Mouse (Mus musculus) WW6 (cell line): ENCODE data around the gene Phactr4.

Source experiments
- DNase-seq: peaks from one replicate; pipeline ENCODE4 v3.0.0-alpha.2; 2013; ENCODE audit warnings: low read depth, low spot score

Phactr4 gene

DNA sequence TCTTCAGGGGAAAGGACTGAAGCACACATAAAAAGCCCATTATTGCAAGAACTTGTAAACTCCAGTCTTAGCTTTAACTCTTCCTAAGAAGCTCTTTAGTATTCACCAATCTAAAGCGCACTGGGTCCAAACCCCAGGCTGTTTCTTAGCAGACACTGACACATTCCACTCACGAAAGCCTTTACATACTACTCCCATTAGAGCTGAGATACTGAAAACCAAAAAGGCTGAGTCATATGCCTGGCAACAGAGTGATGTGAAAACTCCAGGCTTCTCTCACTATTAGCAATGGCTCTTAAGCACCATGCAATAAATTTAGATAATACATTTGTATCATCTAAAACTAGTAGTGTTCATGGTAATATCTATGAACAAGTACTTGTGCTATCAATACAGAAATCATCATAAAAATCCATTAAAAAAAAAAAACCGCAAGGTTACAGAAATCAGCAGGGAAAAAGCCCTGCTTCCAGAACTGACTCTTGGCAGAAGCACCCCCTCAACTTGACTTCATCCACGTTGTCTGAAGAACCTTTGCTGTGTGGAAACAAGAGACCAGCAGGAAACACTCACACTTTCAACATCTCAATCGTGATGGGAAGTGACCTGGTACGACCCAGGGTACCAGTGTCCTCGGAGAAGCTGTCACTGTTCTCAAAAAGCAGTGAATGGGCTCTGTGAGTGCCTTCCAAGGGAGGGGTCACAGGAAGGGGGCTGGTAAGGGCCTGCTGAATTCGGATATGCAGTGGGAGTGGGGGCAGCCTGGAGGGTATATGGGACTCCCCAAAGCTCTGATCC lies 52.1 kb downstream of the Phactr4 start:
- no peak for DNase-seq

DNA sequence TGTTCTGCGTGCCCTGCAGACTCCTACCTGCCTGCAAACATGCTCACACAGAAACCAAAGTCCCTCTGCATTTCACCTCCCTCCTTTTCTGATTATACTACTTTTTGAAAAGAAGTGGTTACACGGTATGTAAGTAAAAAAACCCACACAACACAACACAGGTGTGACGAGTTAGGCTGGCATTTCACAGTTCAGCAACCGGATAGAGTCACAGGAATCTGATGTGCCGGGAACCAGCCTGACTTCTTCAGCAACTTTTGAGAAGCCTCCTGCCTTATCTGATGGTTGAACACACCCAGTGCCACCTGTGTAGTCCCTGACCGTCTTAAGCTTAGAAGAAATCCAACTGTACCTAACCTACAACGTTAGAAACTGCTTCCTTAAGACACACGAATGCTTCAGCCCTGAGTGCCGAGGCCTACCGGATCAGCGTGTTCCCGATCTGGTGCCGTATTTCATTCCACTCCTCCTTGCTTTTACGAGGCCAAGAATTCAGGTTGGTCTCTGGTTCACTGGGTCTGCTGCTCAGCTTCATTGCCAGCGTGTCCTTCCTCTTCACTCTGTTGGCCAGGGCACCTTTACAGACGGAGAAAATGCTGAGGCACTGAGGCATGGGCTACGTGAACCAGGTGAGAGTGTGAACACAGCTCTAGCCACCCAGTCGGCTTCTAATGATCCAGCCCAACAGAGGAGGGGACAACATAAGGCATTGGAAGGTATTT lies 54.6 kb downstream of the Phactr4 start:
- no peak for DNase-seq

DNA sequence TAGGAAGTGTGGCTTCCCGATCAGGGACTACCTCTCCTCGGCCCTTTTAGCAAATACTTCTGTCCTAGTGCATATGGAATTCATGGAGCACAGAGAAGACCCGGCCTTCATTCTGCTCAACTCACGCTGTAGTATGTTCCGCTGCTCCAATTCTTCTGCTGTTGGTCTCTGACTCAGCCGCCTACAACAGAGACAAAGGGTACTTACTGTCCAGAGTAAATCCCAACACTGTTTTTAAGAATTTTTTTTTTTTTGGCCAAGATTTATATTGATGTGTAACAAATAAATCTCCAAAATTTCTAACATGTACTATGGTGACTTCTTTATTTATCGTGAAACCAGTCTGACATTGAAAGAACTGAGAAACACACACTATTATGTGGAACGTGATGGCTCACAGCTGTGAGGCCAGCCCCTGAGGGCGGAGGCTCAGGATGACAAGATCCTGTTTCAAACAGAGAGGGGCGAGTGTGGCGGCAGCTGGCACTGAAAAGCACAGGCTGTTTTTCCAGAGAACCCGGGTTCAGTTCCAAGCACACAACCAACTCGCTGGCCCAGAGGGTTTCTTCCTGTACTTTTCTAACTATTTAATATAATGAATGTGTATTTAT lies 56.7 kb downstream of the Phactr4 start:
- no peak for DNase-seq

DNA sequence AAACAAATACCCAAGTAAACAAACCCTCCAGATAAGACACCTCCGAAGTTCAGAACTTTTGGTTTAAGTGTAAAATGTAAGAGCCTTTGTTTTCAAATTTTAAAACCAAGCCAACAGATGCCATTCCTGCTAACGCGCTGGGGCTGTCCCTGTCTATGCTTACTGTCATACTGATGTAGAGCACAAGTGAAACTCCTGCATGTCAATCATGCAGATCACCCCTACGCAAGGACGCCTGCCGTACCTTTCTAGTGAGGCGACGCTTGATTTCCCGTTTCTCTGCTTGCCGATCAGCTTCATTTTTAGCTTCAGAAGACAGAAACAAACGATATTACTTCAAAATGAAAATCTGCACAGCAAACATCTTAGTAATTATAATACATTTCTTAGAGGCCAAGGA lies 58.8 kb downstream of the Phactr4 start:
- no peak for DNase-seq

DNA sequence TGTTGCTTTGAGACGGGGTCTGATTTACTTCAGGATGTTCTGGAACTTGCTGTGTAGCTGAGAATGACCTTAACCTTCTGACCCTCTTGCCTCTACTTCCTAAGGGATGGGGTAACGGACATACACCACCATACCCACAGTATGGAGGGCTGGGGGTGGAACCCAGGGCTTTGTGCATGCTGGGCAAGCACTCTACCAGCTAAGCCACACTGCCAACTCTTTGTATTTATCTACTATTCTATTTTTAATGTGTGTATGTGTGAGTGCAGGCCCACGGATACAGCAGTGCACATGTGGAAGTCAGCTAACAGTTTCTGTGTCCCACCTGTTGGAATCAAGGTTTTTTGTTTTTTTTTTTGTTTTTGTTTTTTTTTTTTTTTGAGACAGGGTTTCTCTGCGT lies 62.8 kb downstream of the Phactr4 start:
- DNase-seq, result no peak

DNA sequence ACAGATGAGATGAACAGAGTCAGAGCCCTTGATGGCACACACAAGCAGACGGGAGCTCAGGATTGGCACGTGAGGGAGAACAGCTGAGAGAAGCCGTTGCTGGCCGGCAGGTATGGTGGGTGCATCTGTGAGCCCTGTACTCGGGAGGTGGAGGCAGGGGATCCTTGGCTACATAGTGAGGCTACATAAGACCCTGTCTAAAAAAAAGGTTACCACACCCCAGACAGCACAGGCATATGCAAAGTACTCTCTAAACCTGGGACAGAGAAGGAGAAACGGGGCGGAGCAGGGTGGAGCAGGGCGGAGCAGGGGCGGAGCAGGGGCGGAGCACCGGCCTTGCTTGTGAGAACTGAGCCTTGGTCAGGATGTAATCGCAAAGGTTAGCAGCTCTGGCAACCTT lies 66.1 kb downstream of the Phactr4 start:
- no peak for DNase-seq

DNA sequence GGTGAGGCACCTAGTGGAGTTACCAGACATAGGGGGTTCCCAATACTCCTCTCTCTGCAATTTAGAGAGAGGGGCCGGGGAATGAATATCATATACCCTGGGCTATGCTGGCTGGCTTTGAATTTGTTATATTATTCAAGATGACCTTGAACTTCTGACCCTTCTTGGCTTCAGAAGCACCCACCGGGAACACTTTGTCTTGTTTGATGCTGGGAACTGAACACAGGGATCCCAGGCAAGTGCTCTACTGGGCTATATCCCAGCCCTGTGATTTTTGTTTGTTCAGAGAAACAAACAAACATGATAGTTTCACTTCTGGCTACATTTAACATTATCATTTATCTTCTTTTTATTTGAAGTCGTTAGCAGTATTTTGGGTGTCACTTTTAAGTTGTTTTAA lies 66.9 kb downstream of the Phactr4 start:
- no peak for DNase-seq

DNA sequence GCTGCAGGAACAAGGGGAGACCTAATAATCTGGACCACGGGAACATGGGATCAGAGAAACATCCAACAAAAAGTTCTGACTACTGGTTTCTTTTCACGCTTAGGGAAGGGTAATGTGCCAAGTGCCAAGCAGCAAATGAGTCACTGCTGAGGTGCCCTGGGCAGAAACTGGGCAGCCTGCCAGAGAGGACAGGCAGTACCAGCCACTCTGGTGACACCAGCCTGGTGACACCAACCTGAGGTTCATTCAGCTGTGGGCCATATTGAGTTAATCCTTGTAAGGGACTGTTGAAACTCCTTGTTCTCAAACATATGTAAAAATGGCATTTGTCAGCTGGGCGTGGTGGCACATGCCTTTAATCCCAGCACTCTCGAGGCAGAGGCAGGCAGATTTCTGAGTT lies 67.7 kb downstream of the Phactr4 start:
- DNase-seq, result no peak

DNA sequence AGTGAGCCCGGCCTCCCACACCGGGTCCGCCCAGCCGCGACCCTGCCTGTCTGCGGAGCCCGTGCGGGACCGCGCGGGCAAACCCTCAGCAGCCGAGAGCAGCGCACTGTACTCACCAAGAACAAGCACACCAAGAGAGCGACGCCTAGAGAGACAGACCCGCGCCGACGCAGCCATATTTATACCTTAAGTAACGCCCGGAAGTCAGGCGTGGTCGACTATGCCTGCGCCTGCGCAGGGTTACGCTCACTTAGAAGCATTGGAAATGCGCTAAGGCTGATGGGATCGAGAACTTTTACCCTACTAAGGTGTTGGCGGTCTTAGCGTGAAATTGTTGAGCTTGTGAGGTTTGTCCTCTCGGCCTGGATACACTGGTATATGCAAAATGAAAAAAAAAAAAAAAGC lies 68.8 kb downstream of the Phactr4 start, which contains the start of gene Rcc1:
TSS of gene Rcc1 (minus strand) at position 125 of the 405 bp plus-strand sequence.
- peak; percentile 71 for DNase-seq

DNA sequence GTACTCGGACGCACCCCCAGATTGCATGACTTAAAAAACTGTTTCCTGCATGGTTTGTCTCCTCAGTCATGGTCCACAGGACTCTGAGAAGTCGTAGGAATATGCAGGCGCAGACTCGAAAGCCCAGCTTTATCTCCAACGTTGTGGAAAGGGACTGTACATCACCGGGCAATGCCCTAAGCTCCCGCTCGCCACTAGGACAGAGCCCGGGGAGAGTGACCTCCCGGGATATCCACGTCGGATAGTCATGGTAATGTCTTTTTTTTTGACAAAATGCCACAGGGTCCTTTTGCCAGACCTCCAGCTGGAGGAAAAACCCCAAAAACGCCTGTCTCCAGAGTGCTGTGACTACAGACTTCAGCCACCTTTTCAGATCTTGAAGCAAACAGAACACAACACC lies 69.5 kb downstream of the Phactr4 start:
- DNase-seq, result no peak

DNA sequence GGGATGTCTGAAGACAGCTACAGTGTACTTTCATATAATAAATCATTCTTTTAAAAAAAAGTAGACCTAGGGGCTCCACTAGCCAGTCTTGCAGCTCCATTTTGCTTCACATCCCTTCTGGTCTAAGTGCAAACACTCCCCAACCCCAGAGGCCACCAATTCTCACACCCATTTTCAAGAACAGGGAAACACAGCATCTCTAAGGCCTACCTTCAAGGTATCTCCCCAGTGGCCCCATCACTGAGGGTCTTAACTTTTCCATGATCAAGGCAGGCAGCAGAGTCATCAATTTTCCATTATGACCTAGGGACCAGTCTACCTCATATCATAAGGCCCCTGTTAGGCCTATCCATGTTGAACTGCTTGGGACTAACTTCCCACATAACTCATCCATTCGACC lies 70.9 kb downstream of the Phactr4 start:
- no peak for DNase-seq

DNA sequence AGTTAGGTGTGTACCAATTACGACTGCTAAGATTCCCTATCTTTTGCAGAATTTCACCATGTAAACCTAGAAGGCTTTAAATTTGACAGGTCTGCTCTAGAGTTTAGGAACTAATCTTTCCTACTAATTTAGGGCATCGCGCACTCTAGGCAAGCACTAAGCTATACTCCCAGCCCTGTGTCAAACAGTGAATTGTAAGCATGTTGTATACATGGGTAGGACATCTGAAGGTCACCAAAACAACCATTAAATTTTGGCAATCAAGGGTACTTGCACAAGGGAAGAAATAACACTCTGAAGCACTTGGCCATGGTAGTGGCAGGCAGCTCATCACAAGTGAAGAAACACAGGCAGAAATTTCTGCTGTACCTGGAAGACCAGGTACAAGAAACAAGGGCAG lies 71.4 kb downstream of the Phactr4 start:
- DNase-seq, result no peak

DNA sequence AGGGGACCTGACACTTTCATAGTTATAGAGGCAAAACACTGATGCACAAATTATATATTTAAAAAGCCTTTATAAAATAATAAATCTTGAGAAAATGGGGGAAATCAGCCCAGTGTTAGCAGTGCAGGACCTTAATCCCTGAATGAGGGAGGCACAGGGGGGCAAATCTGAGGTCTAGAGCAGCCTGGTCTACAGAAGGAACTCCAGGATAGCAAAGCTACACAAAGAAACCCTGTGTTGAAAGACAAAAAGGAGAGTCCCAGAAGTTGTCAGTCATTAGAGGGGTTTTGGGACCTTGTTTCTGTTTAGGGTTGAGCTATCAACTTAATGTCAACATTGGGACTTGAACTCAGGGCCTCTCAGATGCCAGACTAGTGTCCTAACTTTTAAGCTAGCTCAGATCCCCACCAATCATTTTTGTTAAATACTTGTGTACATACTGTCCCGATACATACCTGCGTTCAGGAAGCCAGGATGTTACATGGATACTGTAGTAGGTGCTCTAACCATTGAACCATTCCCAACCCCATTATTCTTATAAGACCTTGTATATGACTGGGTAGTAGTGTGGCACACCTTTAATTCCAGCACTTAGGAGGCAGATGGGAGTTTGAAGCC lies 72.1 kb downstream of the Phactr4 start:
- peak; percentile 67 for DNase-seq

DNA sequence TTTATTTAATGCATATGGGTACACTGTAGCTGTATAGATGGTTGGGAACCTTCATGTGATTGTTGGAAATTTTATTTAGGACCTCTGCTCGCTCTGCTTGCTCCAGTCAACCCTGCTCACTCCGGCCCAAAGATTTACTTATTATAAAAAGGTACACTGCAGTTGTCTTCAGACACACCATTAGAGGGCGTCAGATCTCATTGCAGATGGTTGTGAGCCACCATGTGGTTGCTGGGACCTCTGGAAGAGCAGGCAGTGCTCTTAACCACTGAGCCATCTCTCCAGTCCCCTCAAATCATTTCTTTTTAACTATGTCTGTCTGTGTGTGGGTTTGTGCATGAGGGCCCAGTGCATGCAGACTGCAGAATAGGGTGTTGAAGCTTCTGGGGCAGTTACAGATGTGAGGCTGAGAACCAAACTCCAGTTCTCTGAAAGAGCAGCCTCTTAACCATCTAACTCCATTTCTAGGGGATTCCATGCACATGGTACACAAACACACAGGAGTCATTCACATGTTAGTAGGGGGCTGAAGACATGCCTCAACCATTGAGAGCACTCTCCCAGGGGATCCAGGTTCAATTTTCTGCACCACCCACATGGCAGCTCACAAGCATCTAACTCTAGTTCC lies 72.7 kb downstream of the Phactr4 start:
- peak; percentile 67 for DNase-seq

DNA sequence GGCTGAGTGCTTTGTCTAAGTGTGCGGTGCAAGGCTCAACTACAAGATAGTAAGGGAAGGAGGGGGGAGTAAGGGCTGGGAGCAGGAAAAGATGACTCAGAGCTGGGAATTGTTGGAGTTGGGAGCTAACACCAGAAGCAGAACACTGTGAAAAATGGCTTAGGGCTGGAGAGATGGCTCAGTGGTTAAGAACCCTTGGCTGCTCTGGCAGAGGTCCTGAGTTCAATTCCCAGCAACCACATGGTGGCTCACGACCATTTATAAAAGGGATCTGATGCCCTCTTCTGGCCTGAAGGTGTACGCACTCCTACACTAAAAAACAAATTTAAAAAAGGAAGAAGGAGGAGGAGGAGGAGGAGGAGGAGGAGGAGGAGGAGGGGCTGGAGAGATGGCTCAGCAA lies 75.6 kb downstream of the Phactr4 start:
- no peak for DNase-seq

DNA sequence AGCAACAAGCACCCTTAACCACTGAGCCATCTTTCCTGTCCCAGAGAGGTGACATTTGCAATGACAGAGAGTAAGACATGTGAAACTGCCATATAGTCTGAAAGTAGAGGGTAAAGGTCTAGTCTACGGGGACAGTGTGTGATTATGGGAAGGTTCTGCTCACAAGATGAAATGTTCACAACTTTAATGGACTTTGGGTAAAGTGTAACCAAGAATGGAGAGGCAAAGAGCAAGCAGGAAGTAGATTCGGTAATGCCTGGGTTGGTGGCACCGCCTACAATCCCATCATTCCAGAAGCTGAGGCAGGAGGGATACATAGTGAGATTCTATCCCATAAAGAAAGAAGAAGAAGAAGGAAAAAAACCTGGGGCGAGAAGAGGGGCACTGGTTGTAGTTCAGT lies 76.0 kb downstream of the Phactr4 start:
- DNase-seq, result no peak

DNA sequence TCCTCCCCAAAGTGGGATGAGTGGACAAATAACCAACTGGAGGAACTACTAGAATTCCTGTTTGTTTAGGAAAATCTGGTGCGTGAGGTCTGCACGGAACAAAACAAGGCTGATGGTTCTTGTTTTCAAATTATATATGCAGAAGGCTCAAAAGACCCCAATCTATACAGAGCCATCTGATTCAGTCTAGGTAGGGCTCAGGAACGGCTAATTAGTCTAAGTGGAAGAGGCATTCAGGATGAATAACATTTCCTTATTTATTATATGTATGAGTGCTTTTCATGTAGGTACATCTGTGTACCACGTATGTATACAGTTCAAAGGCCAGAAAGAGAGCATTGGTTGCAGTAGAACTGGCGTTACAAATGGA lies 76.5 kb downstream of the Phactr4 start:
- no peak for DNase-seq

DNA sequence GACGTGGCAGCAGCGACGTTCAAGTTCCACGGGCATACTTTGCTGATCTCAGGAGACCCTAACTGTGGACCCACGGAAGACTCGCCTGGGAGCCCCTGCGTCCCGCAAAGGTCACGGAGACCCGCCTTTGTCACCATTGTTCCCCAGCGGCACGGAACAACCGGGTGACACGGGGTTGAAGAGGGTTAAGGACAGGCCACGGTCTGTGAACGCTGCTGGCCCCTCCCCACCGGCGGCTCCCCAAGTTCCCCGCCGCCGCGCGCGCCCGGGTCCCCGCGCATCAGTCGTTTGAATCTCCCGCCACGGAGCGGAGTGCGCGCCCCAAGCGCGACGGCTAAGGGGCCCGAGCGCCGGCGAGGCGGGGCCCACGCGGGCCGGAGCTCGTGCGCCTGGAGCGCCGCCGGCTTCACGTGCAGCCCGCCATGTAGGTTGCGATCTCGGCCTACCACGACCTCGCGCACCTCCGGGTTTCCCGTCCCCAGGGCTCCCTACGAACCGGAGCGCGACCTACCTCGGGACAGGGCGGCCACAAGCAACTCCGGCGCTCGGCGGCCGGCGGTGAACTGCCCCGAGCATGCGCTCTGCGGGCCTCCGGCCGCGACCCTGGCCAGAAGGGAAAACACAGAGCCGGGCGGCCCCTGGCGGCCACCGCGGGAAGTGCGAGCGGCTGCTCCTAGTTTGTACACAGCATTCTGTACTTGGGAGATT lies 77.0 kb downstream of the Phactr4 start:
- peak; percentile 74 for DNase-seq

DNA sequence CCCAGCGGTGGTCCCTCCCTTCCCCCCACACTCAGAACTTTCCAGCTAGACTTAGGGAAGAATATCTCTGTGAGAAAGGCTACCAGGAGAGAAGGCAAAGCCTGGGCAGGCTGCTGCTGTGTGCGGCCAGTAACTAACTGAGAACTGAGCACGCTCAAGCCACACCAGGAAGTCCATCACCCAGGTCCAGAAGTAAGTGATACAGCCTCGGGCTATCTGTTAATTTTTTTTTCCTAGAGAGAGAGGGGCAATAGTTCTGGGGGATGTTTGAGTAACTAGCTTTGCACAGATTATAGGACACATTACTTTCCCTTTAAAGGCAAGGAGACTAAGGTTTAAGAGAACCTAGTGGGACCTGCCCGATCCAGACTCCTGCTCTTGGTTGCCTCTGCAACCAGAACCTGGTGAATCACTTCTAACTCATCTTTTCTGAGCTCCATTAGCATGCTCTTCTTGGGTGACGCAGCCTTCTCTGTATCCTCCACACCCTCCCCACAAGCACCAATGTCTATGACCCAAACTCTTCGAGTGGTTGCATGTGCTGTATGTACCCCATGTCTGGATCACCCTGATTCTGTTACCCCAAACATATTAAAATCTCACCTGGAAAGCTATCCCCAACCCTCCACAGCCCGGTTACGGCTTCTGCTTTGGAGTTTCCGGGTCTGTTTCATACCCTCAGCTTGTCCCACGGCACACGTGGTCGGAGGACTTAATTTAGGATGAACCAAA lies 77.7 kb downstream of the Phactr4 start:
- no peak for DNase-seq

DNA sequence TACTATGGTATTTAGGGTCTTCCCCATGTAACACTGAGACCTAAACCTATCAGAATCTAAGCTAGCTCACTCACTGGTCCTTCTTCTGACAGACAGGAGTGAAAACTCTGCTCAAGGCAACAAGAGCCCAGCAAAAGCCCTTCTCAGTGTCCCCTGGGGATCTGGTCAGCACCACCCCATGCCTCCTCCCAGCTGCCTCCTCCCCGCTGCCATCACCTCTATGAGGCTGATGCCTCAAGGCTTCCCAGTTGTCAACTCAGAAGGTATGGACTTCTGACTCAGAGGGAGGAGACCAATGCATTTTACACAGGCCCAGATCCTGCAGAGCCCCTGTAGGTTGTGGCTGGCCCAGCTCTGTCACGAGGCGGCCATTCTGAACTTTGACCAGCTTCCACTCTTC lies 80.8 kb downstream of the Phactr4 start:
- DNase-seq, result no peak

DNA sequence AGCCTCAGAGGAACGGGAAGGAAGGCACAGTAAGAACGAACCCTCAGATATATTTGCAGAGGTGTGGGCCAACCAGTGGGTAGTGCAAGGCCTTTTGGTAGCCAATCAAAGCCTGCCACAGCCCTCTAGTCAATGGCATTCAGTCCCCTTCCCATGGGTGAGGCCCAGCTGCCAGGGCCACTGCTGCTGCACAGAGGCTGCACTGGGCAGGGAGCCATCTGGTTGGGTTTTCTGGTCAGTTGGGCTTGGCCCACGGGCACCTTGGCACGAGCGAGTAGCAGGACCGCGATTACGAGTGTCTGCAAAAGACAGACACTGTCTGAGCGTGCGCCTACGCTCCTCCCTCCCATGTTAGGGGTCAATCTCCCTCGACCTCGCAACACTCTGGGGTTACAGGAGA lies 83.3 kb downstream of the Phactr4 start:
- no peak for DNase-seq
